Mouse (Mus musculus) 3134 (cell line): Measurements from ENCODE around the gene Vmn1r194.
"Not testable (repeated sequence)": the region's sequence is repeated elsewhere in the genome, so short reads cannot be mapped to it uniquely, and the experiment has no call there.

Experiments
- DNase-seq: peaks from one replicate; pipeline ENCODE4 v3.0.0-alpha.2; 2011; ENCODE audit warnings: low spot score; ENCODE audit not compliant: insufficient read length; ENCODE audit errors: extremely low read depth

The Vmn1r194 gene

GRCm38 (mm10) chr13:22243915-22244314 is at the start of gene Vmn1r194:
Gene Vmn1r194 (plus strand): TSS chr13:22244215.
- no peak for DNase-seq

GRCm38 (mm10) chr13:22223060-22223459 is 21.0 kb upstream of the Vmn1r194 start, which contains the start of gene Vmn1r193:
Gene Vmn1r193 (minus strand): TSS chr13:22223160.
- DNase-seq, result not testable (repeated sequence)

DNA sequence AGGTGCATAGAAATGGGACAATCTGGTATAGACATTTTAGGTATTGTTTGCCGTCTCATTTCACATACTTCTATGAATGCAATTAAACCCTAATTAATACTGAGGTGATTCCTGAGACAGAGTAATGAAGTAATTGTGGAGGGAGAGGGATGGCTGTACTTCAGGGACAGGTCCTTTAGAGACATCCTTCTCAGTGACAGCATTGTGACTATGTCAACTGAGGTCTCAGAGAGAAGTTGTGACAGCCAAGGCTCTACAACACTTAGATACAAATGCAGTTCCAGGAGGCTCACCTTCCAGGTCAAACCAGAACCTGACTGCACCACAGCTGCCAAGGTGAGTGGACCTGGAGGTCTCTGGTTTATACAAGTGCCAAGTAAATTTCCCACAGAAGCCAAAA is 26.2 kb downstream of the Vmn1r194 start, which contains the start of gene Vmn1r195:
Gene Vmn1r195 (plus strand): TSS at position 301 of the 400 bp plus-strand sequence.
- DNase-seq, result not testable (repeated sequence)

GRCm38 (mm10) chr13:22271721-22272120 is 27.7 kb downstream of the Vmn1r194 start:
- no peak for DNase-seq

DNA sequence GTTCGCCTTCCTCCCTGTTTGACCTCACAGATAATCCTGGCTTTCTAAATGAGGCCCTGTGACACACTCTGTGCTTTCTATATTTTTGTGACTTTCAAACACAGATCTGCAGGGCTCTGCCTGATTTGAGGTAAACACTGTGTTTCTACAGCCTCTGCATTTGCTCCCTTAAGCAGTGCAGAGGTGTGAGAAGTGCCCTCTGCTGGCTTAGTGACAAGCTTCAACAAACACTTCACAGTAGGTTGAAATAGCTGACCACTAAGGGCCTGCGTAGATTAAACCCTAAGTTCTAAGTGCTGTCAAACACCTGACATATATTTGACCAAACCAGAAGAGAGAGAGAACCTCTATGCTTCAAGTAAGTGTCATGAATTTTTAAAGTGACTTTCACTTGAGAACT is 40.6 kb downstream of the Vmn1r194 start:
- DNase-seq, result no peak

DNA sequence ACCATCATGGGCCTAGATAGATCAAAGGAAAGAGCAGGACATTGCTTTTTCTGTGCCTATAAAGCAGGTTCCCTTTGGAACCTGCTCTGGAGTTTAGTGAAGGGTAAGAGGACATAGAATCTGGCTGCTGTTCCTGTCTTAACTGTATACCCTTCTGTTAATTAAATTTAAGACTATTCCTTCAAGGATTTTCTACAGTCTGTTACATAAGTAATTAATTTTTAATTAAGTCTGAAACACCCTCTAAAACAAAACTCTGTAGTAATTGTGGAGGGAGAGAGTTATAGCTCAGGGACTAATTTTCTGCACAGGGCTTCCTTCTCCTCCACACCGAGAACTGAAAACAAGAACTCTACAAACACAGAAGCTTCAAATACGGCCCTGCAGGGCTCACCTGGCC is 45.6 kb downstream of the Vmn1r194 start, which contains the start of gene Vmn1r196:
Gene Vmn1r196 (plus strand): TSS at position 301 of the 400 bp plus-strand sequence.
- DNase-seq, result no peak
